Mouse (Mus musculus) ES-Bruce4 (cell line): ENCODE measurements around the gene Rps2. TPM values are rescaled to one million over a fixed set of nuclear protein-coding genes. Genes with fewer than 3 reads are reported as not detected.
A peak's percentile ranks its signal among the peaks of the same experiment; 100 is the strongest.
"Not testable (repeated sequence)": the region's sequence is repeated elsewhere in the genome, so short reads cannot be mapped to it uniquely, and the experiment has no call there.

Experiments used
- H3K27ac ChIP-seq: 2 replicates; pipeline ENCODE4 v1.5.1; 2012; ENCODE audit warnings: low read length, inconsistent platforms; ENCODE audit not compliant: insufficient read depth
- H3K27me3 ChIP-seq: 2 replicates; pipeline ENCODE4 v1.6.1; 2012; ENCODE audit warnings: mild to moderate bottlenecking, low read length, inconsistent platforms; ENCODE audit not compliant: control insufficient read depth, poor library complexity, insufficient read depth, severe bottlenecking
- H3K36me3 ChIP-seq: 2 replicates; pipeline ENCODE4 v1.6.1; 2012; ENCODE audit warnings: inconsistent platforms, mild to moderate bottlenecking, low read length, moderate library complexity; ENCODE audit not compliant: control insufficient read depth, poor library complexity, insufficient read depth, severe bottlenecking
- H3K4me1 ChIP-seq: one replicate; pipeline ENCODE4 v1.8.1; 2011; ENCODE audit warnings: low read length; ENCODE audit not compliant: control insufficient read depth, insufficient read depth
- H3K4me3 ChIP-seq: 2 replicates; pipeline ENCODE4 v1.5.1; 2011; ENCODE audit warnings: low read depth, mild to moderate bottlenecking, low read length
- H3K9ac ChIP-seq: 2 replicates; pipeline ENCODE4 v1.6.1; 2012; ENCODE audit warnings: low read depth, mild to moderate bottlenecking, inconsistent platforms; ENCODE audit not compliant: poor library complexity, severe bottlenecking
- H3K9me3 ChIP-seq: replicated peaks from 2 replicates; pipeline ENCODE4 v1.6.1; 2012; ENCODE audit warnings: mild to moderate bottlenecking, low read length, inconsistent platforms; ENCODE audit not compliant: control insufficient read depth, poor library complexity, insufficient read depth, severe bottlenecking
- CTCF ChIP-seq: IDR thresholded peaks from one replicate; pipeline ENCODE4 v1.8.1; 2011; ENCODE audit warnings: low read depth, low read length
- EP300 ChIP-seq: IDR thresholded peaks from 2 replicates; pipeline ENCODE4 v1.6.1; 2011; ENCODE audit warnings: low read depth, low read length; ENCODE audit not compliant: insufficient read depth
- POLR2A ChIP-seq: IDR thresholded peaks from one replicate; pipeline ENCODE4 v1.8.1; 2011; ENCODE audit warnings: low read length; ENCODE audit not compliant: insufficient read depth
- polyA plus RNA-seq: library from polyadenylated mRNA; stranded (reverse); fragments of >200 nt; gene quantifications from 2 replicates; pipeline ENCODE4 v1.2.4, GENCODE M21; 2011; ENCODE audit warnings: low read depth; ENCODE audit not compliant: missing spikeins, insufficient read depth, insufficient read length

The Rps2 gene
- polyA plus RNA-seq, 1 experiment: 1,670 TPM

- Histone ChIP-seq H3K36me3 (peaks cover 10% of the 10 kb centered on the region), H3K9me3 (no peaks in the 10 kb centered on the region), H3K4me1 (no peaks in the 10 kb centered on the region), H3K4me3 (peak overlapping the region; percentile 84), H3K27ac (peak overlapping the region; percentile 58), H3K27me3 (no peaks in the 10 kb centered on the region), H3K9ac (peak overlapping the region; percentile 59)
- no peak for TF ChIP-seq EP300
- TF ChIP-seq POLR2A: no peak
- TF ChIP-seq CTCF: no peak
Measured at GRCm38 (mm10) chr17:24707801-24708425, 10.0 kb upstream of the Rps2 start.

DNA sequence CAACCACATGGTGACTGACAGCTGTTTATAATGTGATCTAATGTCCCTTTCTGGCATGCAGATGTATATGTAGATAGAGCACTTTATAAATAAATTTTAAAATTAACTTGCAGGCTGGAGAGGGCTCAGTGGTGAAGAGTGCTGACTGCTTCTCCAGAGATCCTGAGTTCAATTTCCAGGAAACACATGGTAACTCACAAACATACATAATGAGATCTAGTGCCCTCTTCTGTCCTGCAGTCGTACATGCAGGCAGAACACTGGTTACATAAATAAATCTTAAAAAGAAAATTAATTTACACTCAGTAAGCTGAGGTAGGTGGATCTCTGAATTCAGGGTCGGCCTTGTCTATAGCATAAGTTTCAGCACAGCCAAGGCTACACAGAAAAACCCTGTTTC is 9.3 kb upstream of the Rps2 start:
- no peak for TF ChIP-seq POLR2A
- no peak for TF ChIP-seq EP300
- no peak for TF ChIP-seq CTCF
- Histone ChIP-seq H3K27me3 (no peaks in the 10 kb centered on the region), H3K9me3 (no peaks in the 10 kb centered on the region), H3K4me3 (no peak overlapping the region), H3K4me1 (no peaks in the 10 kb centered on the region), H3K27ac (no peak overlapping the region), H3K36me3 (peaks cover 10% of the 10 kb centered on the region), H3K9ac (no peak overlapping the region; the same call in 1 of the 2 replicates)

DNA sequence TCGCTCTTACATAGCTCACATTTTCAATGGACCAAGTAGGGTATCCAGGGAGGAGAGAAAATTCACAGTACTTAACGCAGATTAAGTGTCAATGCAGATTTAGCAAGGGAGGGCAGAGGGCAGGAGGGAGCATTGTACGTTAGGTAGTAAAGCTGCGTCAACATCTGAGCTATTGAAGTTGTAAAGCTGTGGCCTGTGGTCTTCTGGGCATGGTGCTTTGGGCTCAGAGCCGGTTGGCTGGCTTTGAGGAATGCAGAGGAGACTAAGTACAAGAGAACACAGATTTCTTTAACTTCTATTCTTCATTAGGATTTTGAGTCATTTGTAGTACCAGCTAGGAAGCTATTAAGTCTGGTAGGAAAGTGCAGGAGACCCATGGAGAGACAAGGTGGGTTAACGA is 2.4 kb upstream of the Rps2 start:
- Histone ChIP-seq H3K27ac (no peak overlapping the region), H3K27me3 (no peaks in the 10 kb centered on the region), H3K9me3 (no peaks in the 10 kb centered on the region), H3K4me1 (no peaks in the 10 kb centered on the region), H3K9ac (no peak overlapping the region), H3K36me3 (peaks cover 14% of the 10 kb centered on the region), H3K4me3 (no peak overlapping the region)
- no peak for TF ChIP-seq POLR2A
- no peak for TF ChIP-seq CTCF
- no peak for TF ChIP-seq EP300

GRCm38 (mm10) chr17:24716166-24716682 is 1.7 kb upstream of the Rps2 start:
- Histone ChIP-seq H3K9ac (no peak overlapping the region), H3K36me3 (peaks cover 19% of the 10 kb centered on the region), H3K9me3 (no peaks in the 10 kb centered on the region), H3K27ac (no peak overlapping the region), H3K27me3 (no peaks in the 10 kb centered on the region), H3K4me1 (no peaks in the 10 kb centered on the region), H3K4me3 (no peak overlapping the region)
- TF ChIP-seq EP300 (no peak), POLR2A (no peak), CTCF (no peak)

DNA sequence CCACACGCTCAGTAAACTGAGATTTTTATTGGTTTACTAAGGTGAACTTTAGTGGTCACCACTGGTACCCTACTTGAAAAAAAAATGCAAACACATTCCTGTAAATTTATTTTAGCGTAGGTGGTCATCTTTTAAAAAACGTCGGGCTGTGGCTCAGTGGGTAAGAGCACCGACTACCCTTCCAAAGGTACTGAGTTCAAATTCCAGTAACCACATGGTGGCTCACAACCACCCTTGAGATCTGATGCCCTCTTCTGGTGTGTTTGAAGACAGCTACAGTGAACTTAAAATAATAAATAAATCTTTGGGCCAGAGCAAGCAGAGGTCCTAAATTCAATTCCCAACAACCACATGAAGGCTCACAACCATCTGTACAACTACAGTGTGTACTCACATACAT is 1.0 kb downstream of the Rps2 start:
- not testable (repeated sequence) for H3K27ac ChIP-seq, H3K9me3 ChIP-seq, H3K4me1 ChIP-seq, H3K27me3 ChIP-seq
- Histone ChIP-seq H3K9ac (peak overlapping the region; percentile 86), H3K4me3 (peak overlapping the region; percentile 93), H3K36me3 (peaks cover 32% of the 10 kb centered on the region)

DNA sequence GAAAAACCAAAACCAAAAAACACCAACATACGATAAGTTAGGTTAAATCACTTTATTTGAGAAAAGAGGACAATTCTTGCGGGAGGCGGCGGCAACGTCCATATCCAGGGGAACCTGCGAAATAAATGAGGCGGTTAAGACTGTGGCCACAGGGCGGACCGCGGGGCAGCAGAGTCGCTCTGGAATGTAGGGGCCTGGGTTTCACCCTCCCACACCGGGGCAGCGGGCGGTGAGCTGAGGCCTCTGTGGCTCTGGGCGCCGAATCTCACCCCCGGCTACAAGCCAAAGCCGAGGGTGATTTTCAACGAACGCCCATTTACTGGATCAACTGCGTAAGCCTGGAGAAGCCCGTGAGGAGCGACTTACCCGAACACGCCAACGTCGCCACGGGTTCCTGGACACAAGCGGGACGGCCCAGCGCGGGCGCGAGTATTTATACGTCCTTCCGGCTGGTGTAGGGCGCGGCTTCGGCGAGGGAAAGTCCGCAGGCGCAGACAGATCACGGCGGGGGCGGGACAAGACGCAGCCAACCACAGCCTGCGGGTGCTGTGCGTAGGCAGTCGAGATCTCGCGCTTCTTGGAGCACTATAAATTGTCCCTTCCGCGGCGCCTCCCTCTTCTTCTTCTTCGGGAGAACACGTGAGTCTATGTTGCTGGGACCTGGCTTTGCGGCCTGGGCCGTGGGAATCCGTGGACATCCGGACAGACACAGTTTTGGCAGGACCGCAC is 1.7 kb downstream of the Rps2 start:
- Histone ChIP-seq H3K36me3 (peaks cover 32% of the 10 kb centered on the region), H3K27me3 (no peaks in the 10 kb centered on the region), H3K9ac (peak overlapping the region; percentile 92), H3K4me1 (no peaks in the 10 kb centered on the region), H3K9me3 (no peaks in the 10 kb centered on the region), H3K4me3 (peak overlapping the region; percentile 93), H3K27ac (peak overlapping the region; percentile 14; the same call in 1 of the 2 replicates)
- TF ChIP-seq POLR2A (peak; percentile 90), CTCF (no peak), EP300 (no peak)

DNA sequence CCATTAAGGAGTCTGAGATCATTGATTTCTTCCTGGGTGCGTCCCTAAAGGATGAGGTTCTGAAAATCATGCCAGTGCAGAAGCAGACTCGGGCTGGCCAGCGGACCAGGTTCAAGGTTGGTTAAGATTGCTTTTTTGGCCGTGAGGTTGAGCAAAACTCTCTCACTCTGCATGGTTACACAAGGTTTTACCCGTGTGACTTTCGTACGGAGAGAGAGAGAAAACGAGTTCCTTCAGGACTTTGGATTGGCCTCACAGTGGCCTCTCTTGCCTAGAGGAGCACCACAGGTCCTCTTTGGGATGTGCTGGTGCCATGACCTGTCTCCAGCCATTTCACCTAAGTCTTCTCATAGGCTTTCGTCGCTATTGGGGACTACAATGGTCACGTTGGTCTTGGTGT is 2.7 kb downstream of the Rps2 start:
- not testable (repeated sequence) for H3K4me1 ChIP-seq, H3K9me3 ChIP-seq, H3K27me3 ChIP-seq
- Histone ChIP-seq H3K36me3 (peaks cover 32% of the 10 kb centered on the region), H3K9ac (peak overlapping the region; percentile 92), H3K27ac (peak overlapping the region; percentile 41; the same call in 1 of the 2 replicates), H3K4me3 (peak overlapping the region; percentile 92)

DNA sequence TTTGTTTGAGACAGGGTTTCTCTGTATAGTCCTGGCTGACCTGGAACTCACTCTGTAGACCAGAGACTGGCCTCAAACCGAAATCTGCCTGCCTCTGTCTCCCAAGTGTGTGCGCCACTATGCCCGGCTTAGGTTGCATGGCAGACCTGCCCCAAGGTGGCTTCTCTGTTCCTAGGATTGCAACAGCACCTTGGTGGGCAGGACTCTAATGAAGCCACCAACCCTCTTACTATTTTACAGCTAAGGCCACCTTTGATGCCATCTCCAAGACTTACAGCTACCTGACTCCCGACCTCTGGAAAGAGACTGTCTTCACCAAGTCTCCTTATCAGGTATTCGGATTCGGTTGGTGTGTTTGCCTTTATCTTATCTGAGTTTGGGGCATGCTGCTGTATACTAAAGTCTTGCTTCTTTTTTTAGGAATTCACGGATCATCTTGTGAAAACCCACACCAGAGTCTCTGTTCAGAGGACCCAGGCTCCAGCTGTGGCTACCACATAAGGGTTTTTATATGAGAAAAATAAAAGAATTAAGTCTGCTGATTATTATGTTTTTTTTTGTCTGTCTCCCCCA is 3.6 kb downstream of the Rps2 start:
- H3K4me3 ChIP-seq: peak overlapping the region; percentile 75
- not testable (repeated sequence) for H3K4me1 ChIP-seq, H3K27me3 ChIP-seq, H3K9me3 ChIP-seq
- peak overlapping the region; percentile 92 for H3K9ac ChIP-seq
- H3K36me3 ChIP-seq: peaks cover 32% of the 10 kb centered on the region
- H3K27ac ChIP-seq: 0 out of 2 replicates have a peak overlapping the region, but pooled peaks have one; percentile 1
